Mouse (Mus musculus): ENCODE data around the gene Mecr. TPM values are rescaled to one million over a fixed set of nuclear protein-coding genes. Genes with fewer than 3 reads are reported as not detected.
A peak's percentile ranks its signal among the peaks of the same experiment; 100 is the strongest.

Gene Mecr
- polyA plus RNA-seq, 1 experiment from 2014 or later = 55.0 TPM

DNA sequence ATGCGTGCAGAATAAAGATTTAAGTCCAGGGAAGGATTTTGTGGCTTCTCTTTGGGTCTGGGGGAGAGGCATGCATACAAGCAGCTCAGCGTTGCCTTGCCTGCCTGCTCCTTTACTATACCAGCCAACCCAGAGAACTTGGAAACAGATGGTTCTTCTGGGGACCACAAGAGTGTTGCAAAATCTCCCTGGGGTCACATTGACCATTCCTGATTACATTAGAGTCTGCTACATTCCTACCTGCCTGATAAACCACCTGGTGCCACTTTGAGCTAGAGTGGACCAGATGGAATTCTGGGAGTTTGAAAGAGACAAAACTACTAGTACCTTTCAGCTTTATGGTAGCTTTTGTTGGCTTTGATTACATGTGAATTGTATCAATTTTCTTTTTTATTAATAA lies 33.6 kb downstream of the Mecr start:
- H3K27me3 ChIP-seq (replicated peaks; ENCODE audit: low read depth, poor library complexity, severe bottlenecking) = no peaks in the 10 kb centered on the region
- peaks cover 56% of the 10 kb centered on the region for H3K4me1 ChIP-seq
- no peaks in the 10 kb centered on the region; the same call in 1 of the 2 replicates for H3K36me3 ChIP-seq (replicated peaks)
- no peak for DNase-seq (ENCODE audit: low spot score)
- WGBS = 78% methylated on average over 2 of the region's 2 CpGs
- H3K9me3 ChIP-seq = no peaks in the 10 kb centered on the region
- no peak overlapping the region for H3K27ac ChIP-seq (replicated peaks)
- H3K4me3 ChIP-seq = peak overlapping the region; percentile 9; the same call in 1 of the 2 replicates

- Histone ChIP-seq H3K4me1 (peaks cover 55% of the 10 kb centered on the region), H3K4me3 (no peak overlapping the region), H3K27ac (replicated peaks) (no peak overlapping the region), H3K36me3 (replicated peaks) (peaks cover 8% of the 10 kb centered on the region), H3K27me3 (replicated peaks; ENCODE audit: low read depth, poor library complexity, severe bottlenecking) (no peaks in the 10 kb centered on the region), H3K9me3 (no peaks in the 10 kb centered on the region)
- DNase-seq (ENCODE audit: low spot score) = no peak
- WGBS = 84% methylated on average over 1 of the region's 1 CpGs
Measured at GRCm38 (mm10) chr4:131879692-131880091, 36.4 kb downstream of the Mecr start.

GRCm38 (mm10) chr4:131881306-131881705 lies 38.0 kb downstream of the Mecr start:
- H3K4me3 ChIP-seq = no peak overlapping the region
- H3K36me3 ChIP-seq (replicated peaks) = peaks cover 24% of the 10 kb centered on the region
- H3K9me3 ChIP-seq = no peaks in the 10 kb centered on the region
- WGBS = 91% methylated on average over 7 of the region's 7 CpGs
- H3K4me1 ChIP-seq = peaks cover 39% of the 10 kb centered on the region
- no peaks in the 10 kb centered on the region for H3K27me3 ChIP-seq (replicated peaks; ENCODE audit: low read depth, poor library complexity, severe bottlenecking)
- no peak overlapping the region for H3K27ac ChIP-seq (replicated peaks)
- DNase-seq (ENCODE audit: low spot score) = no peak

DNA sequence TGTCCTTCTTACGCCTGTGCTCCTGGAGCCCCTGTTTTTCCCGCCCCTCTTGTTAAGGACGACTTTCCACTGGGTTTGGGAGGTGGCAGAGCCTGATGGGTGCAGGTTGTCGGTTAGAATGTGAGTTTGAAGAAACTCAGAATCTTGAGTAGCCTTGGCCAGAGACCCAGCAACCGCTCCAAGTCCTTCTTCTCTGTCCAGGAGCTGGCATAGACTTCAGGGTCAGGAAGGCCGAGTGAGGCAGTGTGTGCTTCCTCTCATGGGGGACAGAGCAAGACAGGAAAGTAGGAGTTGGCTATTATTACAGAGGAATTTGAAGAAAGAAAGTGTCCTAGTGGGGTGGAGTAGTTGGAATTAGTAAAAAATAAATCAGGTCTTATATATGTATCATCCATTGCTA lies 40.3 kb downstream of the Mecr start:
- no peaks in the 10 kb centered on the region for H3K9me3 ChIP-seq
- no peak for DNase-seq (ENCODE audit: low spot score)
- 81% methylated on average over 6 of the region's 6 CpGs for WGBS
- peaks cover 16% of the 10 kb centered on the region for H3K4me1 ChIP-seq
- no peak overlapping the region for H3K4me3 ChIP-seq
- peaks cover 45% of the 10 kb centered on the region for H3K36me3 ChIP-seq (replicated peaks)
- H3K27me3 ChIP-seq (replicated peaks; ENCODE audit: low read depth, poor library complexity, severe bottlenecking) = no peaks in the 10 kb centered on the region
- H3K27ac ChIP-seq (replicated peaks) = no peak overlapping the region

- WGBS = 87% methylated on average over 6 of the region's 6 CpGs
- H3K4me3 ChIP-seq = no peak overlapping the region
- peaks cover 62% of the 10 kb centered on the region for H3K36me3 ChIP-seq (replicated peaks)
Measured at GRCm38 (mm10) chr4:131885376-131885775, 42.1 kb downstream of the Mecr start.

GRCm38 (mm10) chr4:131888564-131888963 lies 45.3 kb downstream of the Mecr start:
- H3K9me3 ChIP-seq = no peaks in the 10 kb centered on the region
- H3K27ac ChIP-seq (replicated peaks) = no peak overlapping the region
- DNase-seq (ENCODE audit: low spot score) = no peak
- H3K27me3 ChIP-seq (replicated peaks; ENCODE audit: low read depth, poor library complexity, severe bottlenecking) = no peaks in the 10 kb centered on the region
- WGBS = 87% methylated on average over 1 of the region's 1 CpGs
- peaks cover 2% of the 10 kb centered on the region for H3K4me1 ChIP-seq
- H3K4me3 ChIP-seq = no peak overlapping the region
- H3K36me3 ChIP-seq (replicated peaks) = peaks cover 93% of the 10 kb centered on the region

More at GRCm38 (mm10) chr4:131885376-131885775, 42.1 kb downstream of the Mecr start:
- no peak for DNase-seq (ENCODE audit: low spot score)
- Histone ChIP-seq H3K27ac (replicated peaks) (no peak overlapping the region), H3K9me3 (no peaks in the 10 kb centered on the region), H3K4me1 (peaks cover 16% of the 10 kb centered on the region), H3K27me3 (replicated peaks; ENCODE audit: low read depth, poor library complexity, severe bottlenecking) (no peaks in the 10 kb centered on the region)

GRCm38 (mm10) chr4:131890692-131891091 lies 47.4 kb downstream of the Mecr start:
- Histone ChIP-seq H3K4me1 (no peaks in the 10 kb centered on the region), H3K4me3 (no peak overlapping the region), H3K27ac (replicated peaks) (no peak overlapping the region), H3K36me3 (replicated peaks) (peaks cover 93% of the 10 kb centered on the region), H3K9me3 (no peaks in the 10 kb centered on the region), H3K27me3 (replicated peaks; ENCODE audit: low read depth, poor library complexity, severe bottlenecking) (no peaks in the 10 kb centered on the region)
- WGBS = 85% methylated on average over 3 of the region's 3 CpGs
- DNase-seq (ENCODE audit: low spot score) = no peak

DNA sequence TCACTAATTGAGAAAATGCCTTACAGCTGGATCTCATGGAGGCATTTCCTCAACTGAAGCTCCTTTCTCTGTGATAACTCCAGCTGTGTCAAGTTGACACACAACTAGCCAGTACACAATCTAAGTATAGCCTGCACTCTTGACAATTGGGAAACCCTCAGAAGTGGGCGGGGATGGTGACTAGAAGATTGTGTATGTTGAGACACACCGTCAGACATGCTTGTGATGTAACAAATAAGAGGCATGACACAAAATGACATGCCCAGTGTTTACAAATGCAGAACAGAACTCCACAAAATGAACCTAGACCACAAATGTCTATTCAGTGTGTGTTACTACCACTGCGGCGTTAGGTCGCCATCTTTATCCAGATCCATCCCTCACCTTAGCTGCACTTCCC lies 53.8 kb downstream of the Mecr start:
- Histone ChIP-seq H3K4me3 (no peak overlapping the region), H3K9me3 (0 out of 2 replicates have a peak, but pooled peaks cover 1% of the 10 kb centered on the region), H3K27ac (replicated peaks) (no peak overlapping the region), H3K4me1 (no peaks in the 10 kb centered on the region), H3K36me3 (replicated peaks) (peaks cover 87% of the 10 kb centered on the region), H3K27me3 (replicated peaks; ENCODE audit: low read depth, poor library complexity, severe bottlenecking) (no peaks in the 10 kb centered on the region)
- 93% methylated on average over 5 of the region's 5 CpGs for WGBS
- DNase-seq (ENCODE audit: low spot score) = no peak

GRCm38 (mm10) chr4:131897787-131898186 lies 54.5 kb downstream of the Mecr start:
- Histone ChIP-seq H3K4me3 (no peak overlapping the region), H3K36me3 (replicated peaks) (peaks cover 87% of the 10 kb centered on the region), H3K27ac (replicated peaks) (no peak overlapping the region), H3K4me1 (no peaks in the 10 kb centered on the region), H3K27me3 (replicated peaks; ENCODE audit: low read depth, poor library complexity, severe bottlenecking) (no peaks in the 10 kb centered on the region), H3K9me3 (0 out of 2 replicates have a peak, but pooled peaks cover 1% of the 10 kb centered on the region)
- WGBS = 96% methylated on average over 8 of the region's 8 CpGs
- no peak for DNase-seq (ENCODE audit: low spot score)

GRCm38 (mm10) chr4:131898503-131899179 lies 55.4 kb downstream of the Mecr start:
- H3K9me3 ChIP-seq = 0 out of 2 replicates have a peak, but pooled peaks cover 1% of the 10 kb centered on the region
- no peaks in the 10 kb centered on the region for H3K27me3 ChIP-seq (replicated peaks; ENCODE audit: low read depth, poor library complexity, severe bottlenecking)
- DNase-seq (ENCODE audit: low spot score) = no peak
- no peak overlapping the region for H3K27ac ChIP-seq (replicated peaks)
- 93% methylated on average over 12 of the region's 12 CpGs for WGBS
- no peaks in the 10 kb centered on the region for H3K4me1 ChIP-seq
- peaks cover 85% of the 10 kb centered on the region for H3K36me3 ChIP-seq (replicated peaks)
- H3K4me3 ChIP-seq = no peak overlapping the region

DNA sequence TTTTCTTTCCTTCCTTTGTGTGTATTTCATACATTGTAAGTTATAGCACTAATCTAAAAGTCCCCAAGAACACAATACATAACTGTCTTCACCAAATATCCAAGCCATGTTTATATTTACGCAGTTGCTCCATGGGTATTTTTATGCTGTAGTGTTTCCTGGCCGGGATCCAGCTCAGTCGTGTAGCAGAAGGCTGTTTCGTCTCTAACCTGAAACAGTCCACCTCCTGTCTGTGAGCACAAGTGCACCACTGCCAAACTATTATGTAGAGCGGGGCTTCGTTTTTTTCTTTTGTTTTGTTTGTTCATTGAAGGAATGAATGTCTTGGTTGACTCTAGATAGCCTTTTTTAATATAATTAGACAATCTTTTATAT lies 55.9 kb downstream of the Mecr start:
- 95% methylated on average over 6 of the region's 6 CpGs for WGBS
- no peaks in the 10 kb centered on the region for H3K4me1 ChIP-seq
- H3K36me3 ChIP-seq (replicated peaks) = peaks cover 85% of the 10 kb centered on the region
- no peak for DNase-seq (ENCODE audit: low spot score)
- H3K9me3 ChIP-seq = 0 out of 2 replicates have a peak, but pooled peaks cover 1% of the 10 kb centered on the region
- H3K27me3 ChIP-seq (replicated peaks; ENCODE audit: low read depth, poor library complexity, severe bottlenecking) = no peaks in the 10 kb centered on the region
- H3K27ac ChIP-seq (replicated peaks) = no peak overlapping the region
- no peak overlapping the region for H3K4me3 ChIP-seq

- H3K27me3 ChIP-seq (replicated peaks; ENCODE audit: low read depth, poor library complexity, severe bottlenecking) = no peaks in the 10 kb centered on the region
- H3K27ac ChIP-seq (replicated peaks) = no peak overlapping the region
- no peaks in the 10 kb centered on the region for H3K4me1 ChIP-seq
- 94% methylated on average over 15 of the region's 15 CpGs for WGBS
- 0 out of 2 replicates have a peak, but pooled peaks cover 1% of the 10 kb centered on the region for H3K9me3 ChIP-seq
- peaks cover 93% of the 10 kb centered on the region for H3K36me3 ChIP-seq (replicated peaks)
- no peak for DNase-seq (ENCODE audit: low spot score)
- no peak overlapping the region for H3K4me3 ChIP-seq
Measured at GRCm38 (mm10) chr4:131901090-131901489, 57.8 kb downstream of the Mecr start.

- H3K9me3 ChIP-seq = 0 out of 2 replicates have a peak, but pooled peaks cover 3% of the 10 kb centered on the region
- H3K36me3 ChIP-seq (replicated peaks) = peaks cover 73% of the 10 kb centered on the region
- no peak overlapping the region for H3K4me3 ChIP-seq
- H3K4me1 ChIP-seq = peaks cover 2% of the 10 kb centered on the region; the same call in 1 of the 2 replicates
- WGBS = 61% methylated on average over 8 of the region's 8 CpGs
- no peak overlapping the region for H3K27ac ChIP-seq (replicated peaks)
- no peaks in the 10 kb centered on the region for H3K27me3 ChIP-seq (replicated peaks; ENCODE audit: low read depth, poor library complexity, severe bottlenecking)
- peak; percentile 57 for DNase-seq (ENCODE audit: low spot score)
Measured at GRCm38 (mm10) chr4:131904478-131904877, 61.2 kb downstream of the Mecr start.

All from embryonic facial prominence, embryonic 10.5 days (tissue).